29 mouse cellular contexts compared by ENCODE assay signal in genomic region chr1:185057443-185057842, GRCm38 (mm10). TPM values are rescaled to one million over a fixed set of nuclear protein-coding genes. Genes with fewer than 3 reads are reported as not detected.
DNase-seq lines count a peak whose midpoint lies in the region; ATAC-seq and TF ChIP-seq lines count a peak whose summit lies in the region.
"Had no signal": no experiment of that assay in that cellular context is flagged by ENCODE, and none has a peak within 500 bp of the region (broad histone marks: within the 10 kb centered on the region; RNA-seq: fewer than 3 reads in every experiment).

No protein-coding gene starts in this region.

- H3K4me3 ChIP-seq in intestine, embryonic 16.5 days (ENCODE audit: low read length) = no peak overlapping the region
- H3K4me3 ChIP-seq in kidney, postnatal 0 days (replicated peaks; ENCODE audit: low read depth, low read length) = no peak overlapping the region
- H3K4me3 ChIP-seq: embryonic facial prominence, embryonic 13.5 days; erythroblast, embryonic 14.5 days; forebrain, embryonic 12.5 days; heart, embryonic 10.5 days; limb, embryonic 15.5 days; lung, embryonic 15.5 days; megakaryocyte, embryonic 14.5 days; midbrain, embryonic 15.5 days; myocyte; neural tube, embryonic 13.5 days had no signal

- peak; percentile 49 for DNase-seq in kidney, adult 18-20 months
- peak; percentile 7 for DNase-seq in kidney, postnatal 0 days (ENCODE audit: low spot score)
- peak; percentile 18 for DNase-seq in large intestine, adult 2 months (ENCODE audit: low read depth, low spot score)
- no peak for DNase-seq in right cerebral cortex, postnatal 25 days
- no peak for DNase-seq in adrenal gland, adult 8-10 months
- DNase-seq in retina, embryonic 14.5 days (ENCODE audit: low spot score) = no peak
- DNase-seq: adrenal gland, postnatal 10 days; cerebellum, adult 18-20 months; cerebellum, postnatal 36 days; embryo, embryonic 11 days; left cerebral cortex, postnatal 4 days; lung, postnatal 36 days; right cerebral cortex, postnatal 4 days had no signal

- H3K9ac ChIP-seq in intestine, embryonic 16.5 days (ENCODE audit: low read depth, low read length) = no peak overlapping the region
- H3K9ac ChIP-seq in kidney, postnatal 0 days (ENCODE audit: low read depth, low read length) = no peak overlapping the region
- H3K9ac ChIP-seq: embryonic facial prominence, embryonic 13.5 days; forebrain, embryonic 12.5 days; limb, embryonic 15.5 days; liver, embryonic 14.5 days; lung, embryonic 15.5 days; midbrain, embryonic 15.5 days; neural tube, embryonic 13.5 days had no signal

- WGBS in intestine, embryonic 16.5 days = 79% methylated on average over 15 of the region's 15 CpGs
- WGBS in kidney, postnatal 0 days = 67% methylated on average over 15 of the region's 15 CpGs
- whole genome bisulfite sequencing in large intestine, adult 2 months = 52% methylated on average over 15 of the region's 15 CpGs

- no peaks in the 10 kb centered on the region for H3K4me1 ChIP-seq in intestine, embryonic 16.5 days (ENCODE audit: control insufficient read depth, insufficient read depth, low read length)
- H3K4me1 ChIP-seq in kidney, postnatal 0 days (replicated peaks; ENCODE audit: insufficient read depth, low read length) = no peaks in the 10 kb centered on the region
- H3K4me1 ChIP-seq: embryonic facial prominence, embryonic 13.5 days; forebrain, embryonic 12.5 days; heart, embryonic 10.5 days; limb, embryonic 15.5 days; lung, embryonic 15.5 days; megakaryocyte, embryonic 14.5 days; midbrain, embryonic 15.5 days; neural tube, embryonic 13.5 days had no signal

- TF ChIP-seq CTCF in kidney, postnatal 0 days (IDR thresholded peaks at IDR 0.05; ENCODE audit: low read depth) = no peak

- peak; percentile 82 for ATAC-seq in intestine, embryonic 16.5 days
- no peak for ATAC-seq in kidney, postnatal 0 days (replicated peaks; ENCODE audit: low FRiP score, low read depth)
- ATAC-seq: hindbrain, embryonic 16.5 days; midbrain, embryonic 15.5 days had no signal

- no peaks in the 10 kb centered on the region for H3K9me3 ChIP-seq in intestine, embryonic 16.5 days (ENCODE audit: control insufficient read depth, low read length)
- H3K9me3 ChIP-seq in kidney, postnatal 0 days (replicated peaks; ENCODE audit: low read length) = no peaks in the 10 kb centered on the region
- H3K9me3 ChIP-seq: embryonic facial prominence, embryonic 13.5 days; forebrain, embryonic 12.5 days; heart, embryonic 10.5 days; limb, embryonic 15.5 days; lung, embryonic 15.5 days; midbrain, embryonic 15.5 days; neural tube, embryonic 13.5 days had no signal

- no peaks in the 10 kb centered on the region for H3K27me3 ChIP-seq in intestine, embryonic 16.5 days (replicated peaks; ENCODE audit: control insufficient read depth, insufficient read depth, low read length)
- no peaks in the 10 kb centered on the region for H3K27me3 ChIP-seq in kidney, postnatal 0 days (ENCODE audit: insufficient read depth, low read length)
- H3K27me3 ChIP-seq: embryonic facial prominence, embryonic 13.5 days; forebrain, embryonic 12.5 days; limb, embryonic 15.5 days; lung, embryonic 15.5 days; midbrain, embryonic 15.5 days; neural tube, embryonic 13.5 days had no signal

- H3K4me2 ChIP-seq in intestine, embryonic 16.5 days (ENCODE audit: low read depth, low read length) = no peak overlapping the region
- peak overlapping the region; percentile 29; the same call in 1 of the 2 replicates for H3K4me2 ChIP-seq in kidney, postnatal 0 days (ENCODE audit: low read length)
- H3K4me2 ChIP-seq: embryonic facial prominence, embryonic 13.5 days; forebrain, embryonic 12.5 days; limb, embryonic 15.5 days; lung, embryonic 15.5 days; midbrain, embryonic 15.5 days; neural tube, embryonic 13.5 days had no signal

- H3K27ac ChIP-seq in intestine, embryonic 16.5 days (ENCODE audit: low read length) = no peak overlapping the region
- no peak overlapping the region; the same call in 1 of the 2 replicates for H3K27ac ChIP-seq in kidney, postnatal 0 days
- H3K27ac ChIP-seq: embryonic facial prominence, embryonic 13.5 days; forebrain, embryonic 12.5 days; heart, embryonic 10.5 days; limb, embryonic 15.5 days; liver, embryonic 14.5 days; lung, embryonic 15.5 days; midbrain, embryonic 15.5 days; neural tube, embryonic 13.5 days had no signal

- H3K36me3 ChIP-seq in intestine, embryonic 16.5 days (ENCODE audit: control insufficient read depth, insufficient read depth, low read length) = no peaks in the 10 kb centered on the region
- H3K36me3 ChIP-seq in kidney, postnatal 0 days (ENCODE audit: insufficient read depth, low read length) = no peaks in the 10 kb centered on the region
- H3K36me3 ChIP-seq: embryonic facial prominence, embryonic 13.5 days; forebrain, embryonic 12.5 days; heart, embryonic 10.5 days; limb, embryonic 15.5 days; lung, embryonic 15.5 days; midbrain, embryonic 15.5 days; neural tube, embryonic 13.5 days had no signal

RNA-seq across cellular contexts. Expression of gene Mark1, which starts 58.1 kb away (rescaled TPM):
- polyA plus RNA-seq in intestine, embryonic 16.5 days (2015; fragmentation: Nextera tagmentation; extraction: Ambion mirVana) = 1.9 TPM in 2 replicates
- 2.1 TPM in 2 replicates for polyA plus RNA-seq in kidney, postnatal 0 days (2015; fragmentation: Nextera tagmentation; extraction: Ambion mirVana)
- polyA plus RNA-seq in large intestine, adult 2 months (2012; rRNA removed) = 1.1 and 1.8 TPM in 2 replicates
- 10 to 100 TPM in 1 of 4 experiments, 1 to 10 TPM in 3; 5.2 to 10.7 (median 8.5) TPM for total RNA-seq in adrenal gland, adult 8-10 months (2022)
- total RNA-seq: hematopoietic stem cell, adult 5-6 weeks; MEL had no signal
- polyA plus RNA-seq: C2C12; erythroblast, embryonic 14.5 days; myocyte had no signal

Comparison
In these comparisons a context has a peak if more than half of its experiments do, and no peak if none do; other contexts are left out.
1. DNase-seq: peak in kidney, adult 18-20 months (single experiment), kidney, postnatal 0 days (single experiment) and large intestine, adult 2 months (single experiment); none in right cerebral cortex, postnatal 25 days (single experiment), adrenal gland, adult 8-10 months (single experiment) and retina, embryonic 14.5 days (single experiment).